Mouse (Mus musculus): ENCODE measurements at regions not wholly inside any gene's neighbourhood (a gene's known extent, or its start where the extent isn't known, plus 50 kb on each side); places are given as distances from the start of the nearest gene placed in this dataset.

DNA sequence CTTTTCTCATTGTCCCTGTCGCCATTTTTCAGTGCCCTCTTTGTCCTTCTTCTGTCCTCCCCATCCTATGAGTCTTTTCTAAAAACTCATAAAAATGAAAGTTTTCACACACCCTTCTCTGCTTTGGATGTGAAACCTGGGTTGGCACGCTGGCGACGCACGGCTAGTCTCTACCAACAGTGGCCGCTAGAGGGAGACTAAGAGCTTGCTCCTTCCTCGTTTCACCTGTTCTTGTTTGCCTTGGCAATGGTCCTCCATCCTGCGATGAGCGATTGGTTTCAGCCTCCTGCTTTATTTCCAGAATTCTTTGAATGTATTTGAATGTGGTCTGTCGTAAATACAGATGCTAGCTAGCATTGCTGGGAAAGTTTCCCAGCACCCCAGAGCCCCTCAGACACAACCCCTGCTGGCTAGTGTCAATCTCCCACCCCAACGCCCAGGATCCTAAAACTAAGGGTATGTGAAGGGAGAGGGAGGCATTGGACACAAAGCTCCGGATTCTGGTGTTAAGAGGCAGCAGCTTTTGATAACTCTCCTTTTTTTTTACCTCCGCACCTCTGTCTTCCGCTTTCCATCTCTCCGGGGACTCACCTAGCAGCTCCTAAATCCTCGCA lies 85.8 kb upstream of the Hmcn1 start:
- TF ChIP-seq CTCF (IDR thresholded peaks at IDR 0.05; ENCODE audit: low read depth) (peak; percentile 99), EP300 (IDR thresholded peaks at IDR 0.05; ENCODE audit: low read depth) (peak; percentile 33; the same call in 1 of the 2 replicates)

Data from liver, postnatal 0 days (tissue).